Mouse (Mus musculus): ENCODE measurements around the gene Fam43b. TPM values are rescaled to one million over a fixed set of nuclear protein-coding genes. Genes with fewer than 3 reads are reported as not detected.

Gene Fam43b
- polyA plus RNA-seq, 1 experiment: not detected

GRCm38 (mm10) chr4:138414725-138415124 lies 18.4 kb upstream of the Fam43b start:
- H3K4me3 ChIP-seq (ENCODE audit: insufficient read depth, low read depth, low read length): no peak overlapping the region
- H3K4me1 ChIP-seq (ENCODE audit: control insufficient read depth, insufficient read depth, low read length): no peaks in the 10 kb centered on the region
- TF ChIP-seq POLR2A (IDR thresholded peaks at IDR 0.05; ENCODE audit: low read depth, low read length) (no peak), CTCF (conservative IDR thresholded peaks at IDR 0.05; ENCODE audit: insufficient read depth, insufficient read length, low read depth, low read length) (no peak)
- WGBS: 16% methylated on average over 6 of the region's 6 CpGs
- H3K27me3 ChIP-seq (replicated peaks; ENCODE audit: control insufficient read depth, insufficient read depth, low read length): no peaks in the 10 kb centered on the region
- DNase-seq: peak; percentile 31
- no peaks in the 10 kb centered on the region for H3K36me3 ChIP-seq (ENCODE audit: control insufficient read depth, insufficient read depth, low read length)
- no peak overlapping the region for H3K27ac ChIP-seq (ENCODE audit: insufficient read depth, low read depth, low read length)

GRCm38 (mm10) chr4:138411504-138412121 lies 15.3 kb upstream of the Fam43b start:
- TF ChIP-seq CTCF (conservative IDR thresholded peaks at IDR 0.05; ENCODE audit: insufficient read depth, insufficient read length, low read depth, low read length) (no peak), POLR2A (IDR thresholded peaks at IDR 0.05; ENCODE audit: low read depth, low read length) (no peak)
- 47% methylated on average over 7 of the region's 7 CpGs for WGBS
- no peak overlapping the region for H3K4me3 ChIP-seq (ENCODE audit: insufficient read depth, low read depth, low read length)

GRCm38 (mm10) chr4:138411011-138411410 lies 14.7 kb upstream of the Fam43b start:
- no peak overlapping the region for H3K27ac ChIP-seq (ENCODE audit: insufficient read depth, low read depth, low read length)
- H3K4me1 ChIP-seq (ENCODE audit: control insufficient read depth, insufficient read depth, low read length): no peaks in the 10 kb centered on the region
- no peak overlapping the region for H3K4me3 ChIP-seq (ENCODE audit: insufficient read depth, low read depth, low read length)
- no peak for DNase-seq
- H3K36me3 ChIP-seq (ENCODE audit: control insufficient read depth, insufficient read depth, low read length): no peaks in the 10 kb centered on the region
- no peaks in the 10 kb centered on the region for H3K27me3 ChIP-seq (replicated peaks; ENCODE audit: control insufficient read depth, insufficient read depth, low read length)
- 33% methylated on average over 5 of the region's 5 CpGs for WGBS
- TF ChIP-seq POLR2A (IDR thresholded peaks at IDR 0.05; ENCODE audit: low read depth, low read length) (no peak), CTCF (conservative IDR thresholded peaks at IDR 0.05; ENCODE audit: insufficient read depth, insufficient read length, low read depth, low read length) (no peak)

More at GRCm38 (mm10) chr4:138411504-138412121, 15.3 kb upstream of the Fam43b start:
- no peak overlapping the region for H3K27ac ChIP-seq (ENCODE audit: insufficient read depth, low read depth, low read length)
- no peaks in the 10 kb centered on the region for H3K36me3 ChIP-seq (ENCODE audit: control insufficient read depth, insufficient read depth, low read length)
- no peaks in the 10 kb centered on the region for H3K27me3 ChIP-seq (replicated peaks; ENCODE audit: control insufficient read depth, insufficient read depth, low read length)
- H3K4me1 ChIP-seq (ENCODE audit: control insufficient read depth, insufficient read depth, low read length): no peaks in the 10 kb centered on the region
- no peak for DNase-seq

GRCm38 (mm10) chr4:138407479-138408194 lies 11.3 kb upstream of the Fam43b start:
- H3K27ac ChIP-seq (ENCODE audit: insufficient read depth, low read depth, low read length): no peak overlapping the region
- 54% methylated on average over 12 of the region's 13 CpGs for WGBS
- no peaks in the 10 kb centered on the region for H3K36me3 ChIP-seq (ENCODE audit: control insufficient read depth, insufficient read depth, low read length)
- no peaks in the 10 kb centered on the region for H3K4me1 ChIP-seq (ENCODE audit: control insufficient read depth, insufficient read depth, low read length)
- H3K27me3 ChIP-seq (replicated peaks; ENCODE audit: control insufficient read depth, insufficient read depth, low read length): no peaks in the 10 kb centered on the region
- peak; percentile 58 for DNase-seq
- no peak for TF ChIP-seq POLR2A (IDR thresholded peaks at IDR 0.05; ENCODE audit: low read depth, low read length)
- TF ChIP-seq CTCF (conservative IDR thresholded peaks at IDR 0.05; ENCODE audit: insufficient read depth, insufficient read length, low read depth, low read length): no peak
- no peak overlapping the region for H3K4me3 ChIP-seq (ENCODE audit: insufficient read depth, low read depth, low read length)

GRCm38 (mm10) chr4:138404806-138405205 lies 8.5 kb upstream of the Fam43b start:
- Histone ChIP-seq H3K36me3 (ENCODE audit: control insufficient read depth, insufficient read depth, low read length) (no peaks in the 10 kb centered on the region), H3K4me3 (ENCODE audit: insufficient read depth, low read depth, low read length) (no peak overlapping the region), H3K27ac (ENCODE audit: insufficient read depth, low read depth, low read length) (no peak overlapping the region), H3K4me1 (ENCODE audit: control insufficient read depth, insufficient read depth, low read length) (no peaks in the 10 kb centered on the region), H3K27me3 (replicated peaks; ENCODE audit: control insufficient read depth, insufficient read depth, low read length) (no peaks in the 10 kb centered on the region)
- peak; percentile 66 for DNase-seq
- peak; percentile 71 for TF ChIP-seq CTCF (conservative IDR thresholded peaks at IDR 0.05; ENCODE audit: insufficient read depth, insufficient read length, low read depth, low read length)
- no peak for TF ChIP-seq POLR2A (IDR thresholded peaks at IDR 0.05; ENCODE audit: low read depth, low read length)
- 4% methylated on average over 2 of the region's 2 CpGs for WGBS

- 19% methylated on average over 8 of the region's 8 CpGs for WGBS
- Histone ChIP-seq H3K4me1 (ENCODE audit: control insufficient read depth, insufficient read depth, low read length) (no peaks in the 10 kb centered on the region), H3K27me3 (replicated peaks; ENCODE audit: control insufficient read depth, insufficient read depth, low read length) (no peaks in the 10 kb centered on the region), H3K4me3 (ENCODE audit: insufficient read depth, low read depth, low read length) (no peak overlapping the region), H3K27ac (ENCODE audit: insufficient read depth, low read depth, low read length) (no peak overlapping the region), H3K36me3 (ENCODE audit: control insufficient read depth, insufficient read depth, low read length) (no peaks in the 10 kb centered on the region)
- TF ChIP-seq POLR2A (IDR thresholded peaks at IDR 0.05; ENCODE audit: low read depth, low read length): no peak
- TF ChIP-seq CTCF (conservative IDR thresholded peaks at IDR 0.05; ENCODE audit: insufficient read depth, insufficient read length, low read depth, low read length): no peak
- DNase-seq: no peak
These were observed 383 bp upstream of the Fam43b start for GRCm38 (mm10) chr4:138396711-138397110.
